Mouse (Mus musculus) cerebellum, adult (tissue): Measurements from ENCODE around the gene Slc4a5.
A peak's percentile ranks its signal among the peaks of the same experiment; 100 is the strongest.
"Not testable (repeated sequence)": the region's sequence is repeated elsewhere in the genome, so short reads cannot be mapped to it uniquely, and the experiment has no call there.

Experiments used
- ATAC-seq: cut with Nextera tagmentation; 2 replicates; pipeline ENCODE4 v1.9.2; 2017; ENCODE audit warnings: mild to moderate bottlenecking, moderate library complexity, mixed read lengths; ENCODE audit not compliant: insufficient number of reproducible peaks, low FRiP score, low TSS enrichment

The Slc4a5 gene

GRCm38 (mm10) chr6:83300447-83301229, 81.0 kb downstream of the Slc4a5 start:
- no peak for ATAC-seq

- ATAC-seq, result no peak
Observed at GRCm38 (mm10) chr6:83301294-83301693, 81.7 kb downstream of the Slc4a5 start.

GRCm38 (mm10) chr6:83302264-83302663, 82.6 kb downstream of the Slc4a5 start:
- ATAC-seq, result no peak

- no peak for ATAC-seq
Observed at GRCm38 (mm10) chr6:83309017-83309416, 89.4 kb downstream of the Slc4a5 start.

GRCm38 (mm10) chr6:83311206-83311605, 91.6 kb downstream of the Slc4a5 start:
- ATAC-seq, result no peak

GRCm38 (mm10) chr6:83312021-83312420, 92.4 kb downstream of the Slc4a5 start:
- ATAC-seq, result no peak

GRCm38 (mm10) chr6:83312514-83312913, 92.9 kb downstream of the Slc4a5 start:
- no peak for ATAC-seq

GRCm38 (mm10) chr6:83315293-83315692, 95.7 kb downstream of the Slc4a5 start:
- no peak for ATAC-seq

GRCm38 (mm10) chr6:83316022-83316421, 96.4 kb downstream of the Slc4a5 start:
- no peak for ATAC-seq

- ATAC-seq, result peak; percentile 100
Observed at GRCm38 (mm10) chr6:83317108-83317741, 97.6 kb downstream of the Slc4a5 start.

GRCm38 (mm10) chr6:83321927-83322326, 102.3 kb downstream of the Slc4a5 start:
- no peak for ATAC-seq

- ATAC-seq, result no peak
Observed at GRCm38 (mm10) chr6:83322794-83323193, 103.2 kb downstream of the Slc4a5 start.

GRCm38 (mm10) chr6:83323652-83324419, 104.2 kb downstream of the Slc4a5 start:
- ATAC-seq, result no peak

- ATAC-seq, result peak; percentile 99
Observed at GRCm38 (mm10) chr6:83325525-83326393, 106.1 kb downstream of the Slc4a5 start, which contains the start of the genes Mthfd2 and Mob1a. Mthfd2 (minus strand) TSS chr6:83325908. Mob1a (plus strand) TSS chr6:83326016.

GRCm38 (mm10) chr6:83326394-83326736, 106.7 kb downstream of the Slc4a5 start:
- no peak for ATAC-seq

- no peak for ATAC-seq
Observed at GRCm38 (mm10) chr6:83326761-83327160, 107.1 kb downstream of the Slc4a5 start.

GRCm38 (mm10) chr6:83327591-83328190, 108.1 kb downstream of the Slc4a5 start:
- no peak for ATAC-seq

- ATAC-seq, result no peak
Observed at GRCm38 (mm10) chr6:83341387-83341786, 121.8 kb downstream of the Slc4a5 start.

- no peak for ATAC-seq
Observed at GRCm38 (mm10) chr6:83342957-83343356, 123.3 kb downstream of the Slc4a5 start.

GRCm38 (mm10) chr6:83345285-83345684, 125.7 kb downstream of the Slc4a5 start:
- not testable (repeated sequence) for ATAC-seq
